Comparison of ENCODE assay signal across 11 mouse cellular contexts in the genomic region with DNA sequence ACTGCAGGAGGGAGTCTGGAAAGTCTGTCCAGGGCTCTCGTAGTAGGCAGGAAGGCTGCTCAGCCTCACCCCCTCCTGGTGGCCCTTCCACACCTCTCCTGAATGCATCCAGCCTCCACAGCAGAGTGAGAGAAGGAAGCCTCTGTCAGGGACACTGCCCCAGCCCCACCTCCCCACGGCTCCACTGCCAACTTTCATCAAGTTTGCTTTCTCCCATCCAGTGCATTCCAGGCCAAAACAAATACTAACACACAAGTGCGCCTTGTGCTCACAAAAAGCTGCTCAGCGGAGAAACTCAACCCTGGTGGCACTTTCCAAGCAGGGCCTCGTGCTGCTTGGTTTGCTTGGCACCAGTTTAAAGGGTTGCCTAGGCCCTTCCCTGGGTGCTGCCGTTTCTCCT. TPM values are rescaled to one million over a fixed set of nuclear protein-coding genes. Genes with fewer than 3 reads are reported as not detected.
DNase-seq lines count a peak whose midpoint lies in the region; ATAC-seq and TF ChIP-seq lines count a peak whose summit lies in the region.
"Had no signal": no experiment of that assay in that cellular context is flagged by ENCODE, and none has a peak within 500 bp of the region (broad histone marks: within the 10 kb centered on the region; RNA-seq: fewer than 3 reads in every experiment).

No protein-coding gene starts in this region.

- H3K27me3 ChIP-seq in intestine, embryonic 15.5 days (replicated peaks), result no peaks in the 10 kb centered on the region
- H3K27me3 ChIP-seq in intestine, embryonic 16.5 days (replicated peaks; ENCODE audit: control insufficient read depth, insufficient read depth, low read length), result no peaks in the 10 kb centered on the region
- H3K27me3 ChIP-seq in embryonic facial prominence, embryonic 14.5 days (replicated peaks; ENCODE audit: control insufficient read depth, insufficient read depth, low read length), result no peaks in the 10 kb centered on the region
- no peaks in the 10 kb centered on the region for H3K27me3 ChIP-seq in lung, embryonic 14.5 days (ENCODE audit: insufficient read depth, low read length)
- H3K27me3 ChIP-seq: heart, embryonic 13.5 days had no signal

- no peaks in the 10 kb centered on the region for H3K9me3 ChIP-seq in intestine, embryonic 15.5 days
- no peaks in the 10 kb centered on the region for H3K9me3 ChIP-seq in intestine, embryonic 16.5 days (ENCODE audit: control insufficient read depth, low read length)
- no peaks in the 10 kb centered on the region for H3K9me3 ChIP-seq in embryonic facial prominence, embryonic 14.5 days (ENCODE audit: control insufficient read depth, low read length)
- no peaks in the 10 kb centered on the region for H3K9me3 ChIP-seq in lung, embryonic 14.5 days (ENCODE audit: low read depth, low read length)
- H3K9me3 ChIP-seq: G1E; heart, embryonic 13.5 days had no signal

- peak; percentile 23; the same call in 1 of the 2 replicates for ATAC-seq in intestine, embryonic 15.5 days
- no peak for ATAC-seq in intestine, embryonic 16.5 days
- ATAC-seq in embryonic facial prominence, embryonic 14.5 days (ENCODE audit: low read depth), result peak; percentile 87
- ATAC-seq in lung, embryonic 14.5 days (ENCODE audit: insufficient read depth), result peak; percentile 87
- ATAC-seq in inflammation-experienced regulatory T-cells, adult 6 months, result no peak
- no peak for ATAC-seq in erythroblast, adult 5-6 weeks (replicated peaks; ENCODE audit: low FRiP score, poor library complexity, severe bottlenecking)

- H3K4me1 ChIP-seq in intestine, embryonic 15.5 days (replicated peaks), result no peaks in the 10 kb centered on the region
- H3K4me1 ChIP-seq in intestine, embryonic 16.5 days (ENCODE audit: control insufficient read depth, insufficient read depth, low read length), result no peaks in the 10 kb centered on the region
- no peaks in the 10 kb centered on the region for H3K4me1 ChIP-seq in embryonic facial prominence, embryonic 14.5 days (ENCODE audit: control insufficient read depth, insufficient read depth, low read length)
- no peaks in the 10 kb centered on the region for H3K4me1 ChIP-seq in lung, embryonic 14.5 days (ENCODE audit: insufficient read depth)
- H3K4me1 ChIP-seq: heart, embryonic 13.5 days had no signal

- H3K27ac ChIP-seq in intestine, embryonic 15.5 days, result no peak overlapping the region
- no peak overlapping the region for H3K27ac ChIP-seq in intestine, embryonic 16.5 days (ENCODE audit: low read length)
- H3K27ac ChIP-seq in embryonic facial prominence, embryonic 14.5 days (replicated peaks; ENCODE audit: low read depth, low read length), result peak overlapping the region; percentile 56; the same call in 1 of the 2 replicates
- peak overlapping the region; percentile 32 for H3K27ac ChIP-seq in lung, embryonic 14.5 days (ENCODE audit: low read depth)
- H3K27ac ChIP-seq: heart, embryonic 13.5 days had no signal

- no peak overlapping the region for H3K4me3 ChIP-seq in intestine, embryonic 15.5 days (replicated peaks)
- no peak overlapping the region for H3K4me3 ChIP-seq in intestine, embryonic 16.5 days (ENCODE audit: low read length)
- H3K4me3 ChIP-seq in embryonic facial prominence, embryonic 14.5 days (ENCODE audit: low read depth, low read length), result no peak overlapping the region
- no peak overlapping the region for H3K4me3 ChIP-seq in lung, embryonic 14.5 days (ENCODE audit: low read depth, low read length)
- H3K4me3 ChIP-seq: heart, embryonic 13.5 days had no signal

- WGBS in intestine, embryonic 15.5 days, result 57% methylated on average over 6 of the region's 6 CpGs
- 57% methylated on average over 6 of the region's 6 CpGs for WGBS in intestine, embryonic 16.5 days
- WGBS in embryonic facial prominence, embryonic 14.5 days, result 54% methylated on average over 5 of the region's 6 CpGs
- WGBS in lung, embryonic 14.5 days, result 33% methylated on average over 6 of the region's 6 CpGs

- no peaks in the 10 kb centered on the region for H3K36me3 ChIP-seq in intestine, embryonic 15.5 days
- no peaks in the 10 kb centered on the region for H3K36me3 ChIP-seq in intestine, embryonic 16.5 days (ENCODE audit: control insufficient read depth, insufficient read depth, low read length)
- H3K36me3 ChIP-seq in embryonic facial prominence, embryonic 14.5 days (ENCODE audit: control insufficient read depth, insufficient read depth, low read length), result peaks cover 4% of the 10 kb centered on the region; the same call in 1 of the 2 replicates
- H3K36me3 ChIP-seq in lung, embryonic 14.5 days (ENCODE audit: insufficient read depth), result no peaks in the 10 kb centered on the region
- H3K36me3 ChIP-seq: G1E; heart, embryonic 13.5 days had no signal

- DNase-seq in NIH3T3 (ENCODE audit: low read depth), result peak; percentile 12
- DNase-seq in embryonic facial prominence, embryonic 14.5 days (ENCODE audit: low spot score), result peak; percentile 77
- DNase-seq in lung, embryonic 14.5 days, result peak; percentile 66
- DNase-seq in heart, adult 18-20 months, result no peak

- peak; percentile 37 for TF ChIP-seq CTCF in lung, embryonic 14.5 days (IDR thresholded peaks at IDR 0.05; ENCODE audit: low read depth)

- H3K4me2 ChIP-seq in intestine, embryonic 15.5 days (replicated peaks), result no peak overlapping the region
- no peak overlapping the region for H3K4me2 ChIP-seq in intestine, embryonic 16.5 days (ENCODE audit: low read depth, low read length)
- no peak overlapping the region for H3K4me2 ChIP-seq in embryonic facial prominence, embryonic 14.5 days (ENCODE audit: low read depth, low read length)
- H3K4me2 ChIP-seq in lung, embryonic 14.5 days, result no peak overlapping the region
- H3K4me2 ChIP-seq: heart, embryonic 13.5 days had no signal

- no peak overlapping the region for H3K9ac ChIP-seq in intestine, embryonic 15.5 days
- H3K9ac ChIP-seq in intestine, embryonic 16.5 days (ENCODE audit: low read depth, low read length), result no peak overlapping the region
- no peak overlapping the region for H3K9ac ChIP-seq in embryonic facial prominence, embryonic 14.5 days (ENCODE audit: low read depth, low read length)
- H3K9ac ChIP-seq in lung, embryonic 14.5 days, result no peak overlapping the region
- H3K9ac ChIP-seq: heart, embryonic 13.5 days had no signal

RNA-seq across cellular contexts. Expression of gene Il17d, which starts 15.0 kb away (rescaled TPM):
- polyA plus RNA-seq in intestine, embryonic 15.5 days (2015; fragmentation: Nextera tagmentation; extraction: Ambion mirVana), result 7.3 and 7.4 TPM in 2 replicates
- polyA plus RNA-seq in intestine, embryonic 16.5 days (2015; fragmentation: Nextera tagmentation; extraction: Ambion mirVana), result 0.51 and 4.2 TPM in 2 replicates
- 5.4 and 5.5 TPM in 2 replicates for polyA plus RNA-seq in embryonic facial prominence, embryonic 14.5 days (2014; fragmentation: Nextera tagmentation; extraction: Ambion mirVana)
- 3.4 TPM in 2 replicates for polyA plus RNA-seq in lung, embryonic 14.5 days (2014; fragmentation: Nextera tagmentation; extraction: Ambion mirVana)
- polyA plus RNA-seq in inflammation-experienced regulatory T-cells, adult 6 months (2017; shearing (Covaris generic)), result not detected
- not detected in 2 replicates for total RNA-seq in erythroblast, adult 5-6 weeks (2015; ENCODE audit: low replicate concordance)
- not detected in 2 replicates for total RNA-seq in erythroblast, adult 5-6 weeks (2017; ENCODE audit: low replicate concordance)
- 1 to 10 TPM; 2.3 to 4.3 TPM for total RNA-seq in heart, adult 18-20 months (2021)
- total RNA-seq: G1E; monocyte, adult 5-6 weeks had no signal

Comparison
In these comparisons a context has a peak if more than half of its experiments do, and no peak if none do; other contexts are left out.
1. ATAC-seq: peak in intestine, embryonic 15.5 days (single experiment), embryonic facial prominence, embryonic 14.5 days (single experiment) and lung, embryonic 14.5 days (single experiment); none in intestine, embryonic 16.5 days (single experiment), inflammation-experienced regulatory T-cells, adult 6 months (single experiment) and erythroblast, adult 5-6 weeks (single experiment).
2. H3K27ac ChIP-seq: peak in embryonic facial prominence, embryonic 14.5 days (single experiment) and lung, embryonic 14.5 days (single experiment); none in intestine, embryonic 15.5 days (single experiment) and intestine, embryonic 16.5 days (single experiment).
3. DNase-seq: peak in NIH3T3 (single experiment), embryonic facial prominence, embryonic 14.5 days (single experiment) and lung, embryonic 14.5 days (single experiment); none in heart, adult 18-20 months (0 of 2).